Comparison of ENCODE assay signal across 22 mouse cellular contexts in genomic region chr7:56597952-56598595, GRCm38 (mm10).
DNase-seq lines count a peak whose midpoint lies in the region; ATAC-seq and TF ChIP-seq lines count a peak whose summit lies in the region.
"Had no signal": no experiment of that assay in that cellular context is flagged by ENCODE, and none has a peak within 500 bp of the region (broad histone marks: within the 10 kb centered on the region; RNA-seq: fewer than 3 reads in every experiment).

No protein-coding gene starts in this region.

- H3K36me3 ChIP-seq in kidney, embryonic 15.5 days, result no peaks in the 10 kb centered on the region
- no peaks in the 10 kb centered on the region for H3K36me3 ChIP-seq in kidney, adult 2 months (ENCODE audit: control insufficient read depth, insufficient read depth, low read length)
- H3K36me3 ChIP-seq in neural tube, embryonic 11.5 days (ENCODE audit: control insufficient read depth, insufficient read depth, low read length), result no peaks in the 10 kb centered on the region
- H3K36me3 ChIP-seq in neural tube, embryonic 15.5 days, result no peaks in the 10 kb centered on the region
- H3K36me3 ChIP-seq: embryonic facial prominence, embryonic 10.5 days; limb, embryonic 13.5 days; lung, embryonic 15.5 days; stomach, embryonic 15.5 days had no signal

- H3K4me1 ChIP-seq in kidney, embryonic 15.5 days, result no peaks in the 10 kb centered on the region
- H3K4me1 ChIP-seq in kidney, adult 2 months (ENCODE audit: control insufficient read depth, insufficient read depth, low read length), result no peaks in the 10 kb centered on the region
- no peaks in the 10 kb centered on the region for H3K4me1 ChIP-seq in neural tube, embryonic 11.5 days (ENCODE audit: control insufficient read depth, insufficient read depth, low read length)
- H3K4me1 ChIP-seq in neural tube, embryonic 15.5 days, result peaks cover 4% of the 10 kb centered on the region; the same call in 1 of the 2 replicates
- H3K4me1 ChIP-seq: limb, embryonic 13.5 days; lung, embryonic 15.5 days; stomach, embryonic 15.5 days had no signal

- H3K9me3 ChIP-seq in kidney, embryonic 15.5 days (replicated peaks), result no peaks in the 10 kb centered on the region
- no peaks in the 10 kb centered on the region for H3K9me3 ChIP-seq in neural tube, embryonic 11.5 days (ENCODE audit: control insufficient read depth, low read length)
- no peaks in the 10 kb centered on the region for H3K9me3 ChIP-seq in neural tube, embryonic 15.5 days (replicated peaks)
- H3K9me3 ChIP-seq: embryonic facial prominence, embryonic 10.5 days; limb, embryonic 13.5 days; lung, embryonic 15.5 days; stomach, embryonic 15.5 days had no signal

- no peak for TF ChIP-seq CTCF in kidney, adult 2 months (conservative IDR thresholded peaks at IDR 0.05; ENCODE audit: insufficient read depth, insufficient read length, low read depth, low read length)

- no peak overlapping the region for H3K9ac ChIP-seq in kidney, embryonic 15.5 days
- H3K9ac ChIP-seq in neural tube, embryonic 11.5 days (ENCODE audit: low read length), result no peak overlapping the region
- no peak overlapping the region for H3K9ac ChIP-seq in neural tube, embryonic 15.5 days (replicated peaks)
- H3K9ac ChIP-seq: limb, embryonic 13.5 days; liver, embryonic 14.5 days; lung, embryonic 15.5 days; stomach, embryonic 15.5 days had no signal

- ATAC-seq in kidney, embryonic 15.5 days (replicated peaks; ENCODE audit: low FRiP score), result peak; percentile 36; the same call in 1 of the 2 replicates
- peak; percentile 80 for ATAC-seq in neural tube, embryonic 11.5 days (ENCODE audit: insufficient read depth, low FRiP score, low TSS enrichment)
- ATAC-seq in neural tube, embryonic 15.5 days (ENCODE audit: low FRiP score), result 0 out of 2 replicates have a peak, but pooled peaks have one; percentile 41
- ATAC-seq: CD4-positive, CD25-positive, alpha-beta regulatory T cell, adult 4 months; inflammation-experienced regulatory T-cells, adult 6 months had no signal

- no peak overlapping the region for H3K27ac ChIP-seq in kidney, embryonic 15.5 days
- H3K27ac ChIP-seq in kidney, adult 2 months (ENCODE audit: insufficient read depth, low read depth, low read length), result no peak overlapping the region
- H3K27ac ChIP-seq in neural tube, embryonic 11.5 days (ENCODE audit: low read depth, low read length), result 0 out of 2 replicates have a peak overlapping the region, but pooled peaks have one; percentile 34
- no peak overlapping the region for H3K27ac ChIP-seq in neural tube, embryonic 15.5 days (replicated peaks)
- H3K27ac ChIP-seq: embryonic facial prominence, embryonic 10.5 days; limb, embryonic 13.5 days; liver, embryonic 14.5 days; lung, embryonic 15.5 days; stomach, embryonic 15.5 days had no signal

- no peak overlapping the region for H3K4me3 ChIP-seq in kidney, embryonic 15.5 days (replicated peaks)
- no peak overlapping the region for H3K4me3 ChIP-seq in kidney, adult 2 months (ENCODE audit: insufficient read depth, low read depth, low read length)
- H3K4me3 ChIP-seq in neural tube, embryonic 11.5 days (ENCODE audit: low read depth, low read length), result no peak overlapping the region
- H3K4me3 ChIP-seq in neural tube, embryonic 15.5 days (replicated peaks), result no peak overlapping the region
- H3K4me3 ChIP-seq: embryonic facial prominence, embryonic 10.5 days; limb, embryonic 13.5 days; lung, embryonic 15.5 days; stomach, embryonic 15.5 days had no signal

- TF ChIP-seq POLR2A in kidney, adult 2 months (IDR thresholded peaks at IDR 0.05; ENCODE audit: low read depth, low read length), result no peak

- no peak overlapping the region for H3K4me2 ChIP-seq in kidney, embryonic 15.5 days
- H3K4me2 ChIP-seq in neural tube, embryonic 11.5 days (ENCODE audit: low read depth), result no peak overlapping the region
- H3K4me2 ChIP-seq in neural tube, embryonic 15.5 days, result no peak overlapping the region
- H3K4me2 ChIP-seq: limb, embryonic 13.5 days; lung, embryonic 15.5 days; stomach, embryonic 15.5 days had no signal

- 47% methylated on average over 4 of the region's 4 CpGs for WGBS in kidney, embryonic 15.5 days
- 44% methylated on average over 4 of the region's 4 CpGs for WGBS in kidney, adult 2 months
- WGBS in neural tube, embryonic 11.5 days, result 47% methylated on average over 4 of the region's 4 CpGs
- 54% methylated on average over 4 of the region's 4 CpGs for WGBS in neural tube, embryonic 15.5 days

- no peaks in the 10 kb centered on the region for H3K27me3 ChIP-seq in kidney, embryonic 15.5 days
- H3K27me3 ChIP-seq in kidney, adult 2 months (replicated peaks; ENCODE audit: control insufficient read depth, insufficient read depth, low read length), result no peaks in the 10 kb centered on the region; the same call in 1 of the 2 replicates
- no peaks in the 10 kb centered on the region for H3K27me3 ChIP-seq in neural tube, embryonic 11.5 days (ENCODE audit: control insufficient read depth, insufficient read depth, low read length)
- no peaks in the 10 kb centered on the region for H3K27me3 ChIP-seq in neural tube, embryonic 15.5 days (replicated peaks)
- H3K27me3 ChIP-seq: limb, embryonic 13.5 days; lung, embryonic 15.5 days; stomach, embryonic 15.5 days had no signal

- peak; percentile 20 for DNase-seq in embryo, embryonic 11 days
- no peak for DNase-seq in embryo, embryonic 10 days (ENCODE audit: low spot score)
- no peak for DNase-seq in kidney, adult 2 months
- DNase-seq in neural tube, embryonic 11.5 days (ENCODE audit: low spot score), result peak; percentile 12
- no peak for DNase-seq in neural tube, embryonic 10.5 days (ENCODE audit: extremely low spot score, low spot score)
- no peak for DNase-seq in layer of hippocampus, adult 11-12 months (ENCODE audit: low spot score)
- DNase-seq: adrenal gland, postnatal 14 days; cerebellum, postnatal 14 days; gastrocnemius, postnatal 36 days; kidney, adult 18-20 months; kidney, postnatal 36 days; lung, postnatal 4 days; thymus, postnatal 25 days had no signal

Comparison
In these comparisons a context has a peak if more than half of its experiments do, and no peak if none do; other contexts are left out.
1. DNase-seq: peak in embryo, embryonic 11 days (single experiment) and neural tube, embryonic 11.5 days (single experiment); none in embryo, embryonic 10 days (single experiment), kidney, adult 2 months (single experiment), neural tube, embryonic 10.5 days (single experiment) and layer of hippocampus, adult 11-12 months (single experiment).
2. Peak in every context shown above with its lines, with median percentiles within 50 percentile points of each other: ATAC-seq.